Mouse (Mus musculus): Measurements from ENCODE around the gene Trip6.

DNA sequence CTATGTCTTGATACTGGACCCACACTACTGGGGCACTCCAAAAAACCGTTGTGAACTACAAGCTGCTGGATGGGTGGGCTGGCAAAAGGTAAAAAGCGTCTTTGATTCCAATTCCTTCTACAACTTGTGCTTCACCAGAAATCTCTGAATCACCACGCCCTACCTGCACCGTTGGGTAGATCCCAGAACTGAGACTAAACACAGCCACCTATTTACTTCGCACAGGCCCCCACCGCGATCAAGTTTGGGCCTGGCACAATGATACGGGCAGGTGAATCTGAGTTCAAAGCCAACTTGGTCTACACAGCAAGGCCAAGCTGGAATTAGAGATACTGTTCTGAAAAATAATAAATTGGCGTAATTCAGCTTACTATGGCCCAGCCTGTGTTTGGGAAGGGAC is 18.9 kb downstream of the Trip6 start:
- TF ChIP-seq CHD2 (IDR thresholded peaks at IDR 0.05; ENCODE audit: low read depth, low read length) (no peak), HCFC1 (IDR thresholded peaks at IDR 0.05; ENCODE audit: borderline replicate concordance, insufficient read depth, low read length) (no peak), ZNF384 (IDR thresholded peaks at IDR 0.05; ENCODE audit: low read depth, low read length) (no peak), ZC3H11A (IDR thresholded peaks at IDR 0.05; ENCODE audit: borderline replicate concordance, low read depth, low read length) (no peak)

Data from ES-E14 (cell line).